Mouse (Mus musculus): ENCODE results near the gene Lfng.

- TF ChIP-seq POLR2A (IDR thresholded peaks at IDR 0.05; ENCODE audit: extremely low read depth, insufficient read depth, low read length): no peak
- no peak for TF ChIP-seq CTCF (IDR thresholded peaks at IDR 0.05; ENCODE audit: low read depth, low read length)
Observed at GRCm38 (mm10) chr5:140609511-140610272, 2.6 kb downstream of the Lfng start.
